Mouse (Mus musculus) kidney, embryonic 14.5 days (tissue): ENCODE measurements around the gene Smim20. TPM values are rescaled to one million over a fixed set of nuclear protein-coding genes. Genes with fewer than 3 reads are reported as not detected.

Source experiments
- ATAC-seq: fragments of 200-750 bp; cut with Nextera tagmentation; 2 replicates; pipeline ENCODE4 v1.8.0; 2017; ENCODE audit warnings: moderate number of reproducible peaks, mild to moderate bottlenecking, moderate TSS enrichment, moderate library complexity; ENCODE audit not compliant: low FRiP score, low TSS enrichment
- H3K27ac ChIP-seq: fragments of 300-500 bp; sonication (generic); 2 replicates; pipeline ENCODE4 v1.5.1; 2014; ENCODE audit warnings: low read depth, mild to moderate bottlenecking, low read length, moderate library complexity, mixed read lengths
- H3K27me3 ChIP-seq: fragments of 300-500 bp; sonication (generic); 2 replicates; pipeline ENCODE4 v1.6.1; 2014; ENCODE audit warnings: mild to moderate bottlenecking, low read length; ENCODE audit not compliant: control insufficient read depth, insufficient read depth
- H3K36me3 ChIP-seq: fragments of 300-500 bp; sonication (generic); 2 replicates; pipeline ENCODE4 v1.6.1; 2014; ENCODE audit warnings: low read length, mixed read lengths; ENCODE audit not compliant: control insufficient read depth, insufficient read depth
- H3K4me1 ChIP-seq: fragments of 300-500 bp; sonication (generic); 2 replicates; pipeline ENCODE4 v1.6.1; 2014; ENCODE audit warnings: low read length, mixed read lengths; ENCODE audit not compliant: control insufficient read depth, insufficient read depth
- H3K4me2 ChIP-seq: fragments of 300-500 bp; sonication (generic); replicated peaks from 2 replicates; pipeline ENCODE4 v1.6.1; 2014; ENCODE audit warnings: low read depth, mild to moderate bottlenecking, low read length
- H3K4me3 ChIP-seq: fragments of 300-500 bp; sonication (generic); 2 replicates; pipeline ENCODE4 v1.5.1; 2014; ENCODE audit warnings: mild to moderate bottlenecking, low read length
- H3K9ac ChIP-seq: fragments of 300-500 bp; sonication (generic); 2 replicates; pipeline ENCODE4 v1.6.1; 2014; ENCODE audit warnings: low read depth, mild to moderate bottlenecking, low read length, moderate library complexity
- H3K9me3 ChIP-seq: fragments of 300-500 bp; sonication (generic); 2 replicates; pipeline ENCODE4 v1.6.1; 2016; ENCODE audit warnings: low read length; ENCODE audit not compliant: control insufficient read depth
- WGBS: fragments of 180-500 bp; shearing (Covaris S2); extraction: QIAGEN DNeasy Blood & Tissue Kit; methylation state at CpG from one replicate; pipeline ENCODE4 v1.1.7; 2014; 5-methylcytosine and 5-hydroxymethylcytosine counted together
- polyA plus RNA-seq: library from polyadenylated mRNA; unstranded; fragments of >200 nt; fragmentation: Nextera tagmentation; extraction: Ambion mirVana; gene quantifications from 2 replicates; pipeline ENCODE4 v1.2.1, GENCODE M21; 2014

Gene Smim20
- polyA plus RNA-seq, 1 experiment from 2014 or later = 91.7 TPM

GRCm38 (mm10) chr5:53323121-53323520 lies 56.2 kb downstream of the Smim20 start:
- H3K4me2 ChIP-seq = no peak overlapping the region
- 27% methylated on average over 7 of the region's 7 CpGs for WGBS
- ATAC-seq = no peak
- H3K36me3 ChIP-seq = no peaks in the 10 kb centered on the region
- no peaks in the 10 kb centered on the region for H3K27me3 ChIP-seq
- no peak overlapping the region for H3K4me3 ChIP-seq
- no peak overlapping the region for H3K9ac ChIP-seq
- peaks cover 4% of the 10 kb centered on the region for H3K4me1 ChIP-seq
- H3K27ac ChIP-seq = no peak overlapping the region
- H3K9me3 ChIP-seq = no peaks in the 10 kb centered on the region

DNA sequence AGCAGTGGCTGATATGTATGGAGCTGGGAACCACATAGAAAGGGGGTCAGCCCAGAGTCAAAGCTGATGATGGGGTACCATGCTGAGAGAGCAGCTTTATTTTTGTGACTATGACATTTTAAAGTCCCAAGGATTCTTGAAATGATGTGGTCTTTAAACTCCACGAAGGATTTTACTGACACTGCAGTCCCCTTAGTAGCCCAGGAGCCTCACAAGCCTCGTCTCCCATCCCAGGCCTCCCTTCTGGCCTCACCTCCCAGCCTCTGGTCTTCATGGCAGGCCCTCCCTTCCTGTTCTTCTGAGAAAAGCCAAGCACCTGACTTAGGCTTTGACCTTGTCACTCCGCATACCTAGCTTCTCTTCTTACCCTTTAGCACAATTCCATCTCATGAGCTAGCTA lies 57.4 kb downstream of the Smim20 start:
- peaks cover 4% of the 10 kb centered on the region for H3K4me1 ChIP-seq
- no peaks in the 10 kb centered on the region for H3K27me3 ChIP-seq
- no peak overlapping the region for H3K27ac ChIP-seq
- no peaks in the 10 kb centered on the region for H3K36me3 ChIP-seq
- H3K4me3 ChIP-seq = no peak overlapping the region
- no peaks in the 10 kb centered on the region for H3K9me3 ChIP-seq
- H3K4me2 ChIP-seq = no peak overlapping the region
- WGBS = 60% methylated on average over 3 of the region's 3 CpGs
- H3K9ac ChIP-seq = no peak overlapping the region
- ATAC-seq = no peak

- WGBS = 45% methylated on average over 6 of the region's 6 CpGs
- no peak for ATAC-seq
- Histone ChIP-seq H3K4me2 (no peak overlapping the region), H3K27ac (no peak overlapping the region), H3K4me1 (peaks cover 4% of the 10 kb centered on the region), H3K9me3 (no peaks in the 10 kb centered on the region), H3K27me3 (no peaks in the 10 kb centered on the region), H3K36me3 (no peaks in the 10 kb centered on the region), H3K9ac (no peak overlapping the region), H3K4me3 (no peak overlapping the region)
Observed at GRCm38 (mm10) chr5:53324791-53325190, 57.9 kb downstream of the Smim20 start.

DNA sequence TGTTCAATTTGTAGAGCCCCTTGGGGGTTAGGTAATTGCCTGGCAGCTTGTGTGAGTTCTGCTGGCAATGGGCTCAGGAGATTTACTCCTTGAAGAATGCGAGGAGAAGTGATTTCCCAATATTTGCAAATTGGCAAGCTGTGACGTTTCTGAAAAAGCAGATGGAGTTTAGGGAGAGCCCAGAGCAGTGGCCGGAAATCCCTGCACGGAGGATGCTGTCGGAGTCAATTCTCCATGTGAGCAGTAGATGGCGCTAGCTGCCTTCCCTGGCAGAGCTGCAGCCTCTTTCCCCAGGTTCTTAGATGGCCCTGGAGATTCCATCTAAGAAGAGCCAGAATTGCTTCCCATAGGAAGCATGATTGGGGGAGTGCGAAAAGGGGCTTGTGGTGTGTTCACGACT lies 59.1 kb downstream of the Smim20 start:
- 1% methylated on average over 8 of the region's 8 CpGs for WGBS
- Histone ChIP-seq H3K4me3 (no peak overlapping the region), H3K36me3 (no peaks in the 10 kb centered on the region), H3K27me3 (no peaks in the 10 kb centered on the region), H3K9me3 (no peaks in the 10 kb centered on the region), H3K9ac (no peak overlapping the region), H3K4me2 (no peak overlapping the region), H3K4me1 (peaks cover 4% of the 10 kb centered on the region), H3K27ac (no peak overlapping the region)
- ATAC-seq = peak; percentile 76; the same call in 1 of the 2 replicates

- Histone ChIP-seq H3K4me1 (peaks cover 4% of the 10 kb centered on the region), H3K36me3 (no peaks in the 10 kb centered on the region), H3K27ac (no peak overlapping the region), H3K4me3 (no peak overlapping the region), H3K9ac (no peak overlapping the region), H3K27me3 (no peaks in the 10 kb centered on the region), H3K4me2 (no peak overlapping the region), H3K9me3 (no peaks in the 10 kb centered on the region)
- 62% methylated on average over 5 of the region's 5 CpGs for WGBS
- no peak; the same call in 1 of the 2 replicates for ATAC-seq
Observed at GRCm38 (mm10) chr5:53326491-53326890, 59.6 kb downstream of the Smim20 start.

Other genes with a start within 250 kb of the Smim20 start
- 0.09 TPM in 1 of 2 replicates, not detected in the other for gene Slc34a2, start 229.0 kb upstream of the Smim20 start, polyA plus RNA-seq
- 15.9 and 28.9 TPM in 2 replicates for gene Sel1l3, start 53.2 kb upstream of the Smim20 start, polyA plus RNA-seq
- gene Rbpj, start 199.1 kb downstream of the Smim20 start, polyA plus RNA-seq = 25.8 and 47.4 TPM in 2 replicates